Mouse (Mus musculus): ENCODE data around the gene Pla2g2c.

DNA sequence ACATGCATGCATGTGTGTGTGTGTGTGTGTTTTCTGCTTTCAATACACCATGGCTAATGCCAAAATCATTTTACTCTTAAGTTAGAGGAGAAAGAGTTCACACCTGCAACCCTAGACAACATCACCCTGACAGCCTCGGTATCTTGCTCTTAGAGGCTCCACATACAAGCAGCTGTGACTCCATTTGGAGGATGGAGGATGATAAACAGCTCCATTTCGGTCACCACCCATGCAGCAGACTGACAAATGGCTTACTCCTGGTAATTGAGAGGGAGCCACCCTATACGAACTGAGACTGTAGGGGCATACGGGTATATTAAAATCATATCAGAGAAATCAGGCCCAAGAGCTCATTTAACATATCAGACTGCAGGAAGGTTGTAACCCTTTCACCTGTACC, 63.8 kb downstream of the Pla2g2c start:
- TF ChIP-seq CTCF (IDR thresholded peaks at IDR 0.05; ENCODE audit: low read depth) (no peak), EP300 (IDR thresholded peaks at IDR 0.05; ENCODE audit: low read depth) (no peak)
